In genomic region chr11:118573000-118573399, GRCm38 (mm10) we compare ENCODE assay signal across 19 mouse cellular contexts.
DNase-seq lines count a peak whose midpoint lies in the region; ATAC-seq and TF ChIP-seq lines count a peak whose summit lies in the region.
"Had no signal": no experiment of that assay in that cellular context is flagged by ENCODE, and none has a peak within 500 bp of the region (broad histone marks: within the 10 kb centered on the region; RNA-seq: fewer than 3 reads in every experiment).

No protein-coding gene starts in this region.

- no peaks in the 10 kb centered on the region for H3K9me3 ChIP-seq in midbrain, postnatal 0 days (ENCODE audit: low read length)
- no peaks in the 10 kb centered on the region for H3K9me3 ChIP-seq in midbrain, embryonic 10.5 days (replicated peaks)
- H3K9me3 ChIP-seq: embryonic facial prominence, embryonic 10.5 days; embryonic facial prominence, embryonic 13.5 days; forebrain, embryonic 12.5 days; forebrain, embryonic 15.5 days; heart, embryonic 12.5 days; heart, embryonic 15.5 days; hindbrain, embryonic 10.5 days; hindbrain, embryonic 15.5 days had no signal

- H3K4me2 ChIP-seq in midbrain, postnatal 0 days (ENCODE audit: low read depth, low read length, poor library complexity, severe bottlenecking), result no peak overlapping the region
- H3K4me2 ChIP-seq: embryonic facial prominence, embryonic 13.5 days; forebrain, embryonic 12.5 days; forebrain, embryonic 15.5 days; heart, embryonic 12.5 days; heart, embryonic 15.5 days; hindbrain, embryonic 15.5 days had no signal

- no peak for ATAC-seq in midbrain, postnatal 0 days (ENCODE audit: low FRiP score)
- ATAC-seq: activated CD4-positive, CD25-positive, alpha-beta regulatory T cell, adult 4 months; intestine, postnatal 0 days had no signal

- H3K27ac ChIP-seq in midbrain, postnatal 0 days (ENCODE audit: low read depth, low read length), result peak overlapping the region; percentile 19; the same call in 1 of the 2 replicates
- no peak overlapping the region for H3K27ac ChIP-seq in midbrain, embryonic 10.5 days (replicated peaks)
- H3K27ac ChIP-seq: embryonic facial prominence, embryonic 10.5 days; embryonic facial prominence, embryonic 13.5 days; forebrain, embryonic 12.5 days; forebrain, embryonic 15.5 days; heart, embryonic 15.5 days; hindbrain, embryonic 10.5 days; hindbrain, embryonic 15.5 days had no signal

- no peak overlapping the region for H3K9ac ChIP-seq in midbrain, postnatal 0 days (replicated peaks; ENCODE audit: low read length, poor library complexity, severe bottlenecking)
- H3K9ac ChIP-seq: embryonic facial prominence, embryonic 13.5 days; forebrain, embryonic 12.5 days; forebrain, embryonic 15.5 days; heart, embryonic 12.5 days; heart, embryonic 15.5 days; hindbrain, embryonic 15.5 days had no signal

- H3K36me3 ChIP-seq in midbrain, postnatal 0 days (ENCODE audit: insufficient read depth, low read length), result no peaks in the 10 kb centered on the region
- no peaks in the 10 kb centered on the region for H3K36me3 ChIP-seq in midbrain, embryonic 10.5 days
- H3K36me3 ChIP-seq: embryonic facial prominence, embryonic 10.5 days; embryonic facial prominence, embryonic 13.5 days; forebrain, embryonic 12.5 days; forebrain, embryonic 15.5 days; heart, embryonic 12.5 days; heart, embryonic 15.5 days; hindbrain, embryonic 10.5 days; hindbrain, embryonic 15.5 days had no signal

- TF ChIP-seq CTCF in midbrain, postnatal 0 days (IDR thresholded peaks at IDR 0.05), result no peak

- no peak overlapping the region for H3K4me3 ChIP-seq in midbrain, postnatal 0 days (ENCODE audit: low read depth, low read length)
- no peak overlapping the region for H3K4me3 ChIP-seq in midbrain, embryonic 10.5 days
- H3K4me3 ChIP-seq: embryonic facial prominence, embryonic 10.5 days; embryonic facial prominence, embryonic 13.5 days; erythroblast, embryonic 14.5 days; forebrain, embryonic 12.5 days; forebrain, embryonic 15.5 days; heart, embryonic 12.5 days; heart, embryonic 15.5 days; hindbrain, embryonic 10.5 days; hindbrain, embryonic 15.5 days had no signal

- peaks cover 23% of the 10 kb centered on the region; the same call in 1 of the 2 replicates for H3K4me1 ChIP-seq in midbrain, postnatal 0 days (ENCODE audit: insufficient read depth, low read length)
- H3K4me1 ChIP-seq in midbrain, embryonic 10.5 days, result peaks cover 39% of the 10 kb centered on the region
- H3K4me1 ChIP-seq: heart, embryonic 15.5 days had no signal

- WGBS in midbrain, postnatal 0 days, result 73% methylated on average over 7 of the region's 7 CpGs
- WGBS in midbrain, embryonic 10.5 days, result 74% methylated on average over 7 of the region's 7 CpGs

- peak; percentile 35 to 47 for DNase-seq in cerebellum, adult 18-20 months
- DNase-seq in cerebellum, adult 9-10 months, result no peak
- peak; percentile 33 to 36 for DNase-seq in cerebellum, postnatal 36 days
- DNase-seq in cerebellum, postnatal 4 days (ENCODE audit: low spot score in 2 of 2), result no peak
- no peak for DNase-seq in midbrain, postnatal 0 days (ENCODE audit: low spot score)
- DNase-seq in midbrain, embryonic 10.5 days (ENCODE audit: low spot score), result no peak
- DNase-seq in layer of hippocampus, adult 9-11 months, result no peak
- DNase-seq: adrenal gland, adult 8-10 months had no signal

- peaks cover 13% of the 10 kb centered on the region for H3K27me3 ChIP-seq in midbrain, postnatal 0 days (ENCODE audit: insufficient read depth, low read length)
- peaks cover 58% of the 10 kb centered on the region for H3K27me3 ChIP-seq in midbrain, embryonic 10.5 days (ENCODE audit: low read depth, poor library complexity, severe bottlenecking)

Comparison
In these comparisons a context has a peak if more than half of its experiments do, and no peak if none do; other contexts are left out.
1. DNase-seq: peak in cerebellum, adult 18-20 months (2 of 2) and cerebellum, postnatal 36 days (2 of 2); none in cerebellum, adult 9-10 months (single experiment), cerebellum, postnatal 4 days (0 of 2), midbrain, postnatal 0 days (single experiment), midbrain, embryonic 10.5 days (single experiment) and layer of hippocampus, adult 9-11 months (single experiment).